Mouse (Mus musculus) fibroblast of lung, adult 2 months (primary cell): ENCODE data around the gene Meis2.
A peak's percentile ranks its signal among the peaks of the same experiment; 100 is the strongest.

Source experiments
- DNase-seq: peaks from one replicate; pipeline ENCODE4 v3.0.0-alpha.2; 2011; ENCODE audit warnings: low read depth

Gene Meis2

GRCm38 (mm10) chr2:116068461-116068860 lies 2.8 kb upstream of the Meis2 start:
- DNase-seq = peak; percentile 18

GRCm38 (mm10) chr2:116067711-116068110 lies 2.1 kb upstream of the Meis2 start:
- DNase-seq = peak; percentile 13

DNA sequence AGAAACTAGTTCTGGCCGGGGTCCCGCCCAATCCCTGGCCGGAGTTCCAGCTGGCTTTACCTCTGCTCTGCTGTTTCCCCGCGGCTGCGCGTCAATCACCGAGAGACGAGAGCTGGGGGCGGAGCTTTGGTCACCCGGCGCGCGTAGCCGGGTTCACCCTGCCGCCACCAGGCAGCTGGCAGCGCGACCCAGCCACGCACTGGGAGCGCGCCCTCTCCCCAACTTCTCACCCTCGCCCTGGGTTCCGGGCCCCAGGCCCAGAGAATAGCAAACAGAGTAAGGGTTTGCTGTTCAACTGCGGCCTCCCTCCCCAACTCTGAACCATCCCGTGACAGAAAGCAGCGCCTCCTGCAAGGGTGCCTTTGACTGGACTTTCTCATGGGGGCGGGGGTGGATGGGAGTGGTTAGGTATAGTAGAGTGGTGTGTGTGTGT lies 1.4 kb upstream of the Meis2 start:
- peak; percentile 84 for DNase-seq

DNA sequence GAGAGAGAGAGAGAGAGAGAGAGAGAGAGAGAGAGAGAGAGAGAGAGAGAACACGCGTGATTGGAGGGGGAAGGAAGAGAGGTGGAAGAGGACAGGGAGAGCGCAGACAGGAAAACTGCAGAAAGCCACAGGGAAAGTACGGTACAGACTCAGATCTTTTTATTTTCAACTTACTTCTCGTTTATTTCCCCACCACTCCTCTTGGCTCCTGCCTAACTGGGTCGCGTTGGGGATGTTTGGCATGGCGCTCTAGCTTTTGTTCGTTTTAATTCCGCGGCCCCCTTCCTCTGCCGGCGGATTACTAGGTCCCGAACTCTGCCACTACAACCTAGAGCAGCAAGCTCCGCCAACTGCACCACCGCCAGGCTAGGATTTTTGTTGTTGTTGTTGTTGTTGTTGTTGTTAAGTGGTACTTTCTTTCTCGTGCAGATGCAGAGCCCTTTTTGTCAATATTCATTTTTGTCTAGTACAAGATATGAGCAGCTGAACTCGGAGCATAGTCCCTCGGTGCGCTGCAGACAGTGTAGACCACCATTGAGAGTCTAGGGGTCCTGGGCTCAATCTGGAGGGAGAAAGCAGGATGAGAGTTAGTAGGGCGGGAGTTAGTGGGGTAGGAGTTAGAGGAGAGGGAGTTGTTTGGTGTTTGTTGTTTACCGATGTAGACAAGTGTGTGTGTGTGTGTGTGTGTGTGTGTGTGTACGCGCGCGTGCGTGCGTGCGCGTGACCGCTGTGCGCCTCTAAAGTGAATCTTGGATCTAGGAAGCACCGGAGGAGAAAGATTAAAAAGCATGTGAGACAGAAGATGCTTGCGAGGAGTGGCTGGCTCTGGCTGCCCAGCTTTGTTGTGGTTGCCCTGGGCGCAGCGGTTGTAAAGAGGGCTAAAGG lies 660 bp upstream of the Meis2 start:
- DNase-seq = peak; percentile 27

DNA sequence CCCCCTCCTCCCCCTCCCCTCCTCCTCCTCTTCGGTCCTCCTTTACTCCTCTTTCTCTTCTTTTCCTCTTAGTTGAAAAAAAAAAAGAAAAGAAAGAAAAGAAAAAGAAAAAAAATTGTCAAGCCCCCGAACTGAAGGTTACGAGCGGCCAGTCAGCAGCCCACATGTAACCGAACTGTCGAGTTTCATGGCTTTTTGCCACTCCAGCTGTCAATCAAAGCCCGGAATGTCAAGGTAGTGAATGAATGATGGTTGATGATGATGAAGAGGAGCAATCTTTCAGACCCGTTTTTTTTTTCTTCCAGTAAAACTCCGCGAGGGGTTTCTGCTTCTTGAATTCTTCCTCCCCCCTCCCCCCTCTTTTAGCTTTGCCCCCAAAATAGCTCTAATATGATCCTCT lies 582 bp downstream of the Meis2 start:
- DNase-seq = peak; percentile 45

GRCm38 (mm10) chr2:116064521-116064920 lies 1.1 kb downstream of the Meis2 start:
- DNase-seq = no peak

- no peak for DNase-seq
Measured at GRCm38 (mm10) chr2:116063819-116064293, 1.8 kb downstream of the Meis2 start.

DNA sequence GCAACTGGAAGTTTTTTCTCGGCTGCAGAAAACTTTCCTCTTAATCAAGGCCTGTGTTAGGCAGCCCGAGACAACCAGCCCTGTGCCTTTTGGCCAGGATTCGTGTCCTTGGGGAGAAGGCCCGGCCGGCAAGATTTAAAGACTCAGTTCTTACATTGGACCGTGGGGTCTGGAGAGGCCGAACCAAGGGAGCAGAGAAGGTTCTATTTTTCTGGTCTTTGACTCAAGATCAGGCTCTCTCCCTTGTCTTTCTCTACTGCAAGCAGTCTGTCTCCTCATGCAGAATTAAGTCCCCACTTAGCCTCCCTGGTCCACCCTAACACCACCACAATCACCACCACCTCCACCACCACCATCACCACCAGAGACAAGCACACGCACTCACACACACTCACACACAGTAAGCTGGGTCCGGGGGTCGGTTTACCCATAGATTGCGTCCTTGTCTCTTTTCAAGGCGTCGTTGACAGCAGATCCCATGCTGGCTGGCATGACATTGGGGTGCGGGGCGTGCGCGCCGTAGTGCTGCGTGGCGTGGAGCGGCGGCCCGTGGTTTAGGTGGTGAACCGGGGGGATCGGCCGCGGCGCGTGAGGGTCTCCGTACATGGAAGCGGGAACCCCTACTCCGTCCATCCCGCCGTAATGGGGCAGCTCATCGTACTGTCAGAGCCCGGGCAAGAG lies 2.7 kb downstream of the Meis2 start:
- DNase-seq = no peak

DNA sequence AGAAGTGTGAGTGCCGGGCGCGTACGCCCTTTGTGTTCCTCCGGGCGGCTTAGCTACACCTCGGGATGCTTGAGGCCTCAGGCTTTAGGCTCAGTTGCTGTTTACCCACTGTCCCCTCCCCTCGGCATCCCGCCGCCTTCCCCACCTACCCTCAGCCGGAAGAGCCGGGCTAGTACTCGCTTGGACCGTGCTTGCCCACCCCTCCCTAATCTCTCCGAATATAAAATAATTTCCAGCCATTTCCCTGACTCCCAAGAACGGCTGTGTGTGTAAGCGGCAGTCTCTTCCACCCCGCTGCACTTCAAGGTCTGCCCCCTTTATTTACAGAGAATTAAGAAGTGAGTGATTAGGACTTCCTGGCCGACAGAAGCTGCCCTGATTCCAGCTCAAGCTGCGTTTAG lies 3.4 kb downstream of the Meis2 start:
- no peak for DNase-seq

DNA sequence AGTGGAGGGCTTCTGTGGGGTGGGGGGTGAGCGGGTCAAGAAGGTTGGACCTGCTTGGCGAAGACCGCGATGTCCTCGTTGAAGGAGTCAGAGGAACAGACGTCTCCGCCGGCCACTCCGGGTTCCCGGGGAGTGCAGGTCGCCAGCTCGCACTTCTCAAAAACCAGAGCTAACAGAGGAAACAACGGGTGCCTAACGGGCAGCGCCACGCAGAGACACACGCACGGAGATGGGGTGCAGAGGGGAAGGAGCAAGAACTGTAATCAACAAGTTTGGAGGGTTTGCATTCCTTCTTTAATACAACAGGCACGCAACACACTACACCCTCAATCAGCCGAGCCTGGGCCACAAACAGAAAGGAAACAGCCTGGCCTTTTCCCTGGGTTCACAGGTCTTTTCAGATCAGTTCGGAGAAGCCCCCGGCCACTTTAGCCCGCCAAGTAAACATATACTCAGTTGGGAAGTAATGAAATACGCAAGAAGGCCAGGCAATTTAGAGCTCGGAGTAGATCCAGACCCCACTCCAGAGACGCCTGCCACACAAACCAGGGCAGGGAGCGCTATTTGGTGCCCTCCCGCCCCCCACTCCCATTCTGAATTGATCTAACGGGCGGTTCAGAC lies 4.1 kb downstream of the Meis2 start:
- DNase-seq = no peak

- no peak for DNase-seq
Measured at GRCm38 (mm10) chr2:116060701-116061400, 4.8 kb downstream of the Meis2 start.

GRCm38 (mm10) chr2:116060210-116060609 lies 5.4 kb downstream of the Meis2 start:
- no peak for DNase-seq

DNA sequence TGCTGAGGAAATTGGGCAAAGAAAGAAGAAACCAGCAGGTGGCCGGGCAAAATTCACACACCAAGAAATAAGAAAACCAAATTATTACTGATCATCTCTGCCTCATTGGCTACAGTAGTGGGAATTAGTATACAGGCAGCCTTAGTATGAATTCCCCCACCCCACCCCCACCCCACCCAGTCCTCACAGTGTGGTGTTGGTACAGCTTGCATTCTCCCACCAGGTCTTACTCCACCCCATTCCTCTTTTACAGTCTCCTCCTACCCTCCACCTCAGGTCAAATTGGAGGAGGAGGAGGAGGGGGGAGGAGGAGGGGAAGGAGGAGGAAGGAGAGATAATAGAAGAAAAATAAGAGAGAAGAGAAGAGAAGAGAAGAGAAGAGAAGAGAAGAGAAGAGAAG lies 6.0 kb downstream of the Meis2 start:
- no peak for DNase-seq

DNA sequence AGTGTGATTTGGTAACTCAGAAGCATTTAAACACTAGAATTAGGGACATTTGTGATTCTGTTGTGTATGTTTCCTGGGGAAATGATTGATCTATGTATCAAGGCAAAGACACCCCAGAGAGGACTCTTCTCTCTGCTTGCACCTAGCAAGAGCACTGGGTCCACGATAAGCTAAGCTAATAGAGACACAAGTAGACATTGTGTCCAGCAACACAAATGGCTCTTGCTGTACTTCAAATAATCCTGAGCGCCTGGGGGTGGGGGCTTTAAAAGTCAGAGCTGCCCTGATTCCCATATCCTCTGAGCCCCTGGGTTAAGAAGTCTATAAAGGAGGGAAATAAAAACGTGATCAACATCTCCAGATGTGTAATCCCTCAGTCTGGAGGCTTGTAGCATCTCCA lies 6.6 kb downstream of the Meis2 start:
- DNase-seq = no peak

- DNase-seq = no peak
Measured at GRCm38 (mm10) chr2:116058511-116058910, 7.1 kb downstream of the Meis2 start.

DNA sequence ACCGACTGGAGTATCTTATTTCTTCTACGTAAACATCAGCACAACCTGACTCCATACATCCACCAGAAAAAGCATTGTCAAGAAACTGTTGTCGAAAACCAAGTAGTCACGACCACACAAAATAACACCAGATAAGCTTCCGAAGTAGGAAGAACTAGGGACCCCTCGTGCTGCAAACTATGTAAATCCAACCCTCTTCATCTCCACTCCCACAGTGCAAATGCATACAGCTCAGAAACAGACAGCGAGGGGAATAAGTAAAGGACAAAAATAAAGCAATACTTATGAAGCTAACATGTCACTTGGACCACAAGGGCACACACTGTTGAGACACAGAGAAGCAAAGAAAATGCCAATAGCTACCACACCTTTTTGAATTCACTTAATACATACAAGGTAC lies 8.8 kb downstream of the Meis2 start:
- no peak for DNase-seq

DNA sequence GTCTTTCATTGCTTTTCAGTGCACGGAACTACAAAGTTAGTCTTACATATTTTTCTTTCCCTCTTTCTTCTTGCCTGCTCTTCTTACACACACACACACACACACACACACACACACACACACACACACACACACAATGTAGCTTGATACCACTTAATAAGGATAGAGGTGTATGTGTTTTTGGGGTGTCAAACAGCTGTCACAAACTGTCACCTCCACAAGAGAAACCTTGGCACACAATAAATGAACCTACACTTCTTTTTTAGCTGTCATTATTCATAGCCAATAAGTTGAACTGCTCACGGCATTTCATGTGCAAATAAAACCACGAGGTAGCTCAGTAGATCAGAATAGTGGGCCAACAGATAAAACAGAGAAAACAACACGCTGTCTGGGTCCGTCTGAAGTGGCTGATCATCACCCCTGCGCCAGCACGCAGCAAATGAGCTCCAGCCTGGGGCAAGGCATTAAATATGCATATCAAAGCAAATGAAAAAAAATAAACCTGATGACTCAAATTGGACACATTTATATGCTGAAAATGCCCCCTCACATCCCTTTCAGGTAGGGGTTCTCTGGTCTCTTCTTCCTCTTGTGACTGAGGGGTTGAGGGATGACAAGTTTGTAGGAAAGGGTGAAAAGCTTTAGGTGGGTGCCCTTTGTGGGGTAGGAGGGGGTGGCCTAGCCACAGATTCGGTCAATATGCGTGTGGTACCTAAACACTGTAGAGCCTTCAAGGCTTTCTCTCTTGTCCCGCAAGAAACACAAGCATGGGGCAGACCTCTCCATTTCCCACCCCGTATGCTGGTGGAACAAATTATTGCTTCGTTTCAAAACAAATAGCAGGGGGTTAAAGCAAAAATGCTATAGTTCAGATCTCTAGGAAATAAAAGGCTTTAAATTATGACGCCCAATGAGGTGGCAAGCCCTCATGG lies 9.7 kb downstream of the Meis2 start:
- no peak for DNase-seq

DNA sequence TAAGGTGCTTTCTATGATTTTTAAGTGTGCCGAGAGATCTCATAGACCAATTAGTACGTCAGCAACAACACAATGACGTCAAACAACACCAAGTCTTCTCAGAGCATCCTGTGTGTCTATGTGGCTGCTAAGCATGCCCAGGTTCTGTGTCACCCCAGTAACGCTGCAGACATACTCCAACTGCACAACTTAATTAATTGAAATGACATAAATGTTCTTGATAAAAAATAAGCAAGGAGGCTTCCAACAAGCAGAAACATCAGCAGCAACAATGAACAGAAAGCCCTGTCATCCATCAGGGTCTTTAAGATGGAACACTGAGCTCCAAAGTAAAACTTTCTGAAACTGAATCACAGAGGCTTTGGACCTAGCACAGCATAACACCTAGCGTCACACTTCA lies 11.7 kb downstream of the Meis2 start:
- no peak for DNase-seq

DNA sequence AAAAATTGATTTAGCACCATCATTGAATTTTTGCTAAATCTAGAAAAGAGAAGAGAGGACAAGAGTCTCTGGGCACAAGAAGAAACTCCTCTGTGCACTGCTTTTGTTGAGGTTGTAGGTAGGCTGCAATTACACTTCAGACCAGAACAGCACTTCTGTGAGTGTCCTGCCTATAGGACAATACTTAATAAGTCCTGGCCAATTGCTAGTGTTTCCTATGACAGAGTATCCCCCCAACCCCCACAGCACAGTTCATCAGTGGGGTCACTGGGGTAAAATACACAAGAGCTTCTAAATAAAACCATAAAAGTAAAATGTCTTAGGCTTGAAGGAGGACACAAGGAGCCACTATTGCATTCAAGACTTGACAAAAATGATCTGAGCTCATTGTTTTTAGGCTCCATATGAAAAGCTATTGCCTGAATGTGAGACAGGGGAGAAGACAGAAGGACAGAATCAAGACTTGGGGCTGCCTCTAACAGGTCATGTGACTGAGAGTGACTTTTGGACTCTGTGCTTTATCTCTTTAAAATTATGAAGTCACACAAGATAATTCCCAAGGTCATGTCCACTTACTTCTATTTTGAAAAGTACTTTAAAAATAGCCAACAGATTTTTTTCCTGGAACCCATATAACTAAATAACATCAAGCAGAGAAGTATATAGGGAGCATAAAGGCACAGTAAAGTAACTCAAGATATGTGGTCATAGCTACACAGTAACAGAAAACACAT lies 12.8 kb downstream of the Meis2 start:
- DNase-seq = peak; percentile 24

- DNase-seq = peak; percentile 9
Measured at GRCm38 (mm10) chr2:116051906-116052614, 13.6 kb downstream of the Meis2 start.
